Mouse (Mus musculus): ENCODE results near the gene Ubb.

GRCm38 (mm10) chr11:62557205-62557604 is 6.2 kb downstream of the Ubb start:
- TF ChIP-seq CTCF (IDR thresholded peaks at IDR 0.05; ENCODE audit: control insufficient read depth, insufficient read depth, insufficient read length) (no peak), MYOG (IDR thresholded peaks at IDR 0.05; ENCODE audit: control insufficient read depth, extremely low read depth, insufficient read length) (no peak), CEBPB (IDR thresholded peaks at IDR 0.05; ENCODE audit: low read depth) (no peak), USF1 (IDR thresholded peaks at IDR 0.05; ENCODE audit: low read depth) (no peak)
